Mouse (Mus musculus): ENCODE results near the gene Kif5c.

DNA sequence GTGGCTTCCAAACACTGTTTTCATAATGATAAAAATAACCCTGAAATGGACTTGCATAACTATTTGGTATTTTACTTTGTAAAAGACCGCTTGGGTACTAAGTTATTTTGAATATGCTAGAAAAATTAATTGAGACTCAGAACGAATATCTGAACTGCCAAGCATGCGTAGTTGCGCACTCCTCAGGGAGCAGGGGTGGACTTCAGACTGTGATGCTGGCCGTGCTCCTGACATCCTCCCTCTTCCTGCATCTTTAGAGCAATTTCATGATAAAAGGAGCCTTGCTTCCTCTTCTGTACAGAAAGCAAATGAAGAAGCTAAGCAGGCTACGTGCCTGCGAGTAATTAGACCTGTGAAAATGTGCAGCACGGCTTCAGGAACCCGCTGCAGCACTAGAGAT lies 101.2 kb downstream of the Kif5c start:
- TF ChIP-seq CTCF (IDR thresholded peaks at IDR 0.05; ENCODE audit: borderline replicate concordance, insufficient read depth, low read length) (no peak), POLR2A (IDR thresholded peaks at IDR 0.05; ENCODE audit: low read depth, low read length) (no peak)
